Mouse (Mus musculus) limb, embryonic 10.5 days (tissue): Measurements from ENCODE around the gene BC049730. TPM values are rescaled to one million over a fixed set of nuclear protein-coding genes. Genes with fewer than 3 reads are reported as not detected.
"Not testable (repeated sequence)": the region's sequence is repeated elsewhere in the genome, so short reads cannot be mapped to it uniquely, and the experiment has no call there.

Experiments used
- DNase-seq: peaks from one replicate; pipeline ENCODE4 v3.0.0-alpha.2; 2017; ENCODE audit warnings: low spot score
- H3K27ac ChIP-seq: fragments of 300-500 bp; sonication (generic); 2 replicates; pipeline ENCODE4 v1.5.1; 2016; ENCODE audit warnings: mild to moderate bottlenecking
- H3K27me3 ChIP-seq: fragments of 300-500 bp; sonication (generic); 2 replicates; pipeline ENCODE4 v1.6.1; 2016; ENCODE audit warnings: low read depth, mild to moderate bottlenecking; ENCODE audit not compliant: poor library complexity, severe bottlenecking
- H3K36me3 ChIP-seq: fragments of 300-500 bp; sonication (generic); 2 replicates; pipeline ENCODE4 v1.6.1; 2016; ENCODE audit warnings: mild to moderate bottlenecking, moderate library complexity
- H3K4me1 ChIP-seq: fragments of 300-500 bp; sonication (generic); 2 replicates; pipeline ENCODE4 v1.6.1; 2016
- H3K4me3 ChIP-seq: fragments of 300-500 bp; sonication (generic); 2 replicates; pipeline ENCODE4 v1.5.1; 2016; ENCODE audit warnings: mild to moderate bottlenecking, moderate library complexity
- H3K9me3 ChIP-seq: fragments of 300-500 bp; sonication (generic); replicated peaks from 2 replicates; pipeline ENCODE4 v1.6.1; 2016; ENCODE audit warnings: mild to moderate bottlenecking
- WGBS: fragments of 180-500 bp; shearing (Covaris S2); methylation state at CpG from one replicate; pipeline ENCODE4 v1.1.7; 2016; 5-methylcytosine and 5-hydroxymethylcytosine counted together
- polyA plus RNA-seq: library from polyadenylated mRNA; unstranded; fragments of >200 nt; fragmentation: Nextera tagmentation; extraction: Ambion mirVana; gene quantifications from 2 replicates; pipeline ENCODE4 v1.2.1, GENCODE M21; 2016

Gene BC049730
- not detected in 2 replicates for polyA plus RNA-seq

- DNase-seq: no peak
- no peak within 1 kb of the TSS for H3K27ac ChIP-seq
- H3K4me3 ChIP-seq: no peak within 1 kb of the TSS
- H3K36me3 ChIP-seq: no peaks in the 10 kb centered on the region
- no peaks in the 10 kb centered on the region for H3K27me3 ChIP-seq
- no peaks in the 10 kb centered on the region for H3K9me3 ChIP-seq
- WGBS: 95% methylated on average over 14 of the region's 14 CpGs
- no peaks in the 10 kb centered on the region for H3K4me1 ChIP-seq
These were observed at the start of gene BC049730 for GRCm38 (mm10) chr7:24708832-24709292. BC049730 (plus strand) TSS chr7:24709242.

GRCm38 (mm10) chr7:24659737-24660357 lies 49.2 kb upstream of the BC049730 start:
- H3K36me3 ChIP-seq: no peaks in the 10 kb centered on the region

GRCm38 (mm10) chr7:24661118-24661904 lies 47.7 kb upstream of the BC049730 start:
- no peaks in the 10 kb centered on the region for H3K4me1 ChIP-seq
- no peak for DNase-seq
- no peaks in the 10 kb centered on the region for H3K27me3 ChIP-seq
- H3K27ac ChIP-seq: no peak overlapping the region
- no peaks in the 10 kb centered on the region for H3K36me3 ChIP-seq
- 78% methylated on average over 17 of the region's 17 CpGs for WGBS
- no peak overlapping the region for H3K4me3 ChIP-seq
- H3K9me3 ChIP-seq: no peaks in the 10 kb centered on the region

More at GRCm38 (mm10) chr7:24659737-24660357, 49.2 kb upstream of the BC049730 start:
- WGBS: 67% methylated on average over 12 of the region's 12 CpGs
- H3K4me3 ChIP-seq: no peak overlapping the region
- no peaks in the 10 kb centered on the region for H3K9me3 ChIP-seq
- no peak for DNase-seq
- no peaks in the 10 kb centered on the region for H3K27me3 ChIP-seq
- H3K27ac ChIP-seq: no peak overlapping the region
- no peaks in the 10 kb centered on the region for H3K4me1 ChIP-seq

- H3K4me1 ChIP-seq: no peaks in the 10 kb centered on the region
- peak; percentile 84 for DNase-seq
- no peaks in the 10 kb centered on the region for H3K36me3 ChIP-seq
- H3K9me3 ChIP-seq: no peaks in the 10 kb centered on the region
- WGBS: 14% methylated on average over 8 of the region's 8 CpGs
- H3K27ac ChIP-seq: no peak overlapping the region
- H3K27me3 ChIP-seq: no peaks in the 10 kb centered on the region
- H3K4me3 ChIP-seq: no peak overlapping the region
These were observed 46.5 kb upstream of the BC049730 start for GRCm38 (mm10) chr7:24662575-24662974.

GRCm38 (mm10) chr7:24664301-24664700 lies 44.7 kb upstream of the BC049730 start:
- H3K27ac ChIP-seq: no peak overlapping the region
- no peaks in the 10 kb centered on the region for H3K36me3 ChIP-seq
- no peaks in the 10 kb centered on the region for H3K9me3 ChIP-seq
- no peak for DNase-seq
- H3K4me1 ChIP-seq: no peaks in the 10 kb centered on the region
- WGBS: 44% methylated on average over 8 of the region's 8 CpGs
- H3K27me3 ChIP-seq: no peaks in the 10 kb centered on the region
- H3K4me3 ChIP-seq: no peak overlapping the region

GRCm38 (mm10) chr7:24664959-24665358 lies 44.1 kb upstream of the BC049730 start:
- H3K4me3 ChIP-seq: no peak overlapping the region
- H3K4me1 ChIP-seq: no peaks in the 10 kb centered on the region
- H3K36me3 ChIP-seq: no peaks in the 10 kb centered on the region
- H3K9me3 ChIP-seq: no peaks in the 10 kb centered on the region
- no peak overlapping the region for H3K27ac ChIP-seq
- 83% methylated on average over 9 of the region's 9 CpGs for WGBS
- DNase-seq: no peak
- no peaks in the 10 kb centered on the region for H3K27me3 ChIP-seq

GRCm38 (mm10) chr7:24671944-24672439 lies 37.0 kb upstream of the BC049730 start:
- Histone ChIP-seq H3K36me3 (no peaks in the 10 kb centered on the region), H3K4me3 (no peak overlapping the region), H3K9me3 (no peaks in the 10 kb centered on the region), H3K4me1 (no peaks in the 10 kb centered on the region), H3K27ac (no peak overlapping the region), H3K27me3 (no peaks in the 10 kb centered on the region)
- no peak for DNase-seq
- 92% methylated on average over 23 of the region's 23 CpGs for WGBS

- Histone ChIP-seq H3K27ac (no peak within 1 kb of the TSS), H3K36me3 (no peaks in the 10 kb centered on the region), H3K27me3 (no peaks in the 10 kb centered on the region), H3K4me1 (no peaks in the 10 kb centered on the region), H3K4me3 (no peak within 1 kb of the TSS), H3K9me3 (no peaks in the 10 kb centered on the region)
- 90% methylated on average over 9 of the region's 9 CpGs for WGBS
- DNase-seq: no peak
These were observed 32.5 kb upstream of the BC049730 start, which contains the start of gene Tex101 for GRCm38 (mm10) chr7:24676575-24676974. Tex101 (minus strand) TSS chr7:24676675.

GRCm38 (mm10) chr7:24684121-24684520 lies 24.9 kb upstream of the BC049730 start:
- H3K9me3 ChIP-seq, H3K4me3 ChIP-seq, H3K4me1 ChIP-seq, H3K27ac ChIP-seq, H3K27me3 ChIP-seq, DNase-seq, H3K36me3 ChIP-seq: not testable (repeated sequence)
- WGBS: 79% methylated on average over 7 of the region's 7 CpGs

- H3K36me3 ChIP-seq, H3K4me3 ChIP-seq, H3K9me3 ChIP-seq, H3K27me3 ChIP-seq, H3K4me1 ChIP-seq, H3K27ac ChIP-seq, DNase-seq: not testable (repeated sequence)
- 92% methylated on average over 10 of the region's 10 CpGs for WGBS
These were observed 21.5 kb upstream of the BC049730 start for GRCm38 (mm10) chr7:24687519-24687918.

GRCm38 (mm10) chr7:24692693-24693092 lies 16.3 kb upstream of the BC049730 start:
- not testable (repeated sequence) for H3K27me3 ChIP-seq, H3K36me3 ChIP-seq, H3K4me3 ChIP-seq, H3K27ac ChIP-seq, H3K9me3 ChIP-seq, H3K4me1 ChIP-seq, DNase-seq
- WGBS: 86% methylated on average over 3 of the region's 3 CpGs

- 93% methylated on average over 4 of the region's 4 CpGs for WGBS
- H3K4me3 ChIP-seq, H3K4me1 ChIP-seq, H3K27ac ChIP-seq, H3K27me3 ChIP-seq, DNase-seq, H3K9me3 ChIP-seq, H3K36me3 ChIP-seq: not testable (repeated sequence)
These were observed 11.2 kb upstream of the BC049730 start for GRCm38 (mm10) chr7:24697891-24698290.

GRCm38 (mm10) chr7:24702841-24703240 lies 6.2 kb upstream of the BC049730 start:
- H3K27me3 ChIP-seq, DNase-seq, H3K9me3 ChIP-seq, H3K4me3 ChIP-seq, H3K27ac ChIP-seq, H3K36me3 ChIP-seq, H3K4me1 ChIP-seq: not testable (repeated sequence)
- WGBS: 76% methylated on average over 9 of the region's 9 CpGs
